Mouse (Mus musculus): ENCODE measurements around the gene Arfgap3. TPM values are rescaled to one million over a fixed set of nuclear protein-coding genes. Genes with fewer than 3 reads are reported as not detected.

Arfgap3 gene
- total and polyA plus RNA-seq, 3 experiments: 8.2 to 12.4 TPM; not detected in 1

GRCm38 (mm10) chr15:83306181-83306580, 43.9 kb downstream of the Arfgap3 start:
- no peaks in the 10 kb centered on the region for H3K79me2 ChIP-seq (ENCODE audit: control insufficient read depth, insufficient read depth, low read length, poor library complexity)
- no peak overlapping the region for H3K4me3 ChIP-seq (ENCODE audit: control insufficient read depth in 1 of 2, insufficient read depth in 1 of 2, low read depth in 2 of 2, low read length in 2 of 2)
- no peak for TF ChIP-seq TCF12 (IDR thresholded peaks at IDR 0.05; ENCODE audit: low read depth, low read length)
- TF ChIP-seq EP300 (IDR thresholded peaks at IDR 0.05; ENCODE audit: low read depth in 1 of 2, low read length in 2 of 2): no peak
- TF ChIP-seq TAL1 (IDR thresholded peaks at IDR 0.05; ENCODE audit: low read length): no peak
- TF ChIP-seq SMC3 (IDR thresholded peaks at IDR 0.05; ENCODE audit: low read depth, low read length): no peak
- no peak overlapping the region for H3K9ac ChIP-seq (ENCODE audit: control insufficient read depth, low read depth, low read length, poor library complexity, severe bottlenecking)
- H3K27me3 ChIP-seq (ENCODE audit: control insufficient read depth in 1 of 2, insufficient read depth in 2 of 2, low read length in 2 of 2): no peaks in the 10 kb centered on the region
- DNase-seq (ENCODE audit: low read depth, low spot score): no peak
- no peaks in the 10 kb centered on the region for H3K36me3 ChIP-seq (ENCODE audit: control insufficient read depth in 1 of 2, insufficient read depth in 2 of 2, low read length in 2 of 2)
- no peaks in the 10 kb centered on the region for H3K9me3 ChIP-seq (replicated peaks; ENCODE audit: insufficient read depth, low read length)
- no peaks in the 10 kb centered on the region for H3K4me1 ChIP-seq (ENCODE audit: control insufficient read depth in 1 of 2, insufficient read depth in 2 of 2, low read length in 2 of 2)
- H3K27ac ChIP-seq (ENCODE audit: control insufficient read depth, low read depth, low read length): no peak overlapping the region

- Histone ChIP-seq H3K27me3 (ENCODE audit: control insufficient read depth in 1 of 2, insufficient read depth in 2 of 2, low read length in 2 of 2) (no peaks in the 10 kb centered on the region), H3K27ac (ENCODE audit: control insufficient read depth, low read depth, low read length) (no peak overlapping the region), H3K79me2 (ENCODE audit: control insufficient read depth, insufficient read depth, low read length, poor library complexity) (no peaks in the 10 kb centered on the region), H3K36me3 (ENCODE audit: control insufficient read depth in 1 of 2, insufficient read depth in 2 of 2, low read length in 2 of 2) (no peaks in the 10 kb centered on the region; a peak in 1 of 4 replicates), H3K4me1 (ENCODE audit: control insufficient read depth in 1 of 2, insufficient read depth in 2 of 2, low read length in 2 of 2) (no peaks in the 10 kb centered on the region), H3K4me3 (ENCODE audit: control insufficient read depth in 1 of 2, insufficient read depth in 1 of 2, low read depth in 2 of 2, low read length in 2 of 2) (no peak overlapping the region), H3K9ac (ENCODE audit: control insufficient read depth, low read depth, low read length, poor library complexity, severe bottlenecking) (no peak overlapping the region), H3K9me3 (replicated peaks; ENCODE audit: insufficient read depth, low read length) (no peaks in the 10 kb centered on the region)
- TF ChIP-seq ETS1 (IDR thresholded peaks at IDR 0.05; ENCODE audit: low read depth, low read length) (no peak), TCF12 (IDR thresholded peaks at IDR 0.05; ENCODE audit: low read depth, low read length) (no peak), MYC (IDR thresholded peaks at IDR 0.05; ENCODE audit: low read depth, low read length) (no peak), HCFC1 (IDR thresholded peaks at IDR 0.05; ENCODE audit: low read depth, low read length) (no peak), MYB (IDR thresholded peaks at IDR 0.05; ENCODE audit: low read depth, low read length) (no peak), RCOR1 (IDR thresholded peaks at IDR 0.05; ENCODE audit: low read depth, low read length) (no peak), UBTF (IDR thresholded peaks at IDR 0.05; ENCODE audit: borderline replicate concordance, insufficient read depth, low read depth, low read length) (no peak), TBP (IDR thresholded peaks at IDR 0.05; ENCODE audit: low read depth, low read length) (no peak), MEF2A (IDR thresholded peaks at IDR 0.05; ENCODE audit: extremely low read depth, insufficient replicate concordance, low read depth, low read length, poor library complexity, severe bottlenecking) (no peak), POLR2AphosphoS2 (IDR thresholded peaks at IDR 0.05; ENCODE audit: low read length) (no peak), ZKSCAN1 (IDR thresholded peaks at IDR 0.05; ENCODE audit: low read depth, low read length) (no peak), SMC3 (IDR thresholded peaks at IDR 0.05; ENCODE audit: low read depth, low read length) (no peak), MAFK (IDR thresholded peaks at IDR 0.05; ENCODE audit: borderline replicate concordance, low read depth, low read length) (no peak), EP300 (IDR thresholded peaks at IDR 0.05; ENCODE audit: low read depth in 1 of 2, low read length in 2 of 2) (no peak), MXI1 (IDR thresholded peaks at IDR 0.05; ENCODE audit: low read depth, low read length) (no peak), ZMIZ1 (IDR thresholded peaks at IDR 0.05; ENCODE audit: low read depth, low read length) (no peak), SIN3A (IDR thresholded peaks at IDR 0.05; ENCODE audit: low read length) (no peak), ZNF384 (IDR thresholded peaks at IDR 0.05; ENCODE audit: low read depth, low read length) (no peak), POLR2A (IDR thresholded peaks at IDR 0.05; ENCODE audit: control insufficient read depth in 1 of 2, insufficient read depth in 1 of 2, low read depth in 1 of 2, low read length in 2 of 2, poor library complexity in 1 of 2) (no peak), CHD1 (IDR thresholded peaks at IDR 0.05; ENCODE audit: low read depth, low read length) (no peak)
- no peak for DNase-seq (ENCODE audit: low read depth, low spot score)
These were observed 44.7 kb downstream of the Arfgap3 start for GRCm38 (mm10) chr15:83305192-83305921.

All from MEL (cell line).